Mouse (Mus musculus) G1E (cell line): ENCODE measurements around the gene Ube2cbp.

Source experiments
- CTCF ChIP-seq: IDR thresholded peaks from 2 replicates; pipeline ENCODE4 v1.5.1; 2012; ENCODE audit warnings: low read depth, low read length, inconsistent platforms, mixed read lengths
- GATA1 ChIP-seq: IDR thresholded peaks from 2 replicates; pipeline ENCODE4 v1.6.1; 2012; ENCODE audit warnings: borderline replicate concordance, low read length, inconsistent platforms, mixed read lengths
- GATA2 ChIP-seq: IDR thresholded peaks from 2 replicates; pipeline ENCODE4 v1.6.1; 2012; ENCODE audit warnings: low read depth, low read length, inconsistent platforms, borderline replicate concordance

DNA sequence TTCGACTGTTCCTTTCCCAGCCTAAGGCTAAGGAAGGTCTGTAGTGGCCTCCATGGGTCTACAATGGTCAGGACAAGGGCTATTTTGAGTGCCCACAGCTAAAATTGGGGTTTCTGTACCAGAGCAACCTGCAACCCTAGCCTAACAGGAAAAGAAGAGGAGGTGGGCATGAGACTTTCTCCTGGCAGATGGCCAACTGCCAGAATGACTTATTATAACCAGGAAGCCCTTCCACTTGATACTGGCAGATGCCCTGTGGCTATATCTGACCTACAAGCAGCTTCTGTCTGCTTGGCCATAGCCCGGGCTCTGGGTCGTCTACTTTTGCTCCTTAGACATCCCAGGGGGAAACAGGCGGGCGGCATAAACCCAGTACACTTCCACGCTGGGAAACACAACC lies 163.3 kb downstream of the Ube2cbp start:
- no peak for TF ChIP-seq CTCF
- TF ChIP-seq GATA1 = no peak
- TF ChIP-seq GATA2 = no peak
